ENCODE assay signal across 25 mouse cellular contexts in the genomic region with DNA sequence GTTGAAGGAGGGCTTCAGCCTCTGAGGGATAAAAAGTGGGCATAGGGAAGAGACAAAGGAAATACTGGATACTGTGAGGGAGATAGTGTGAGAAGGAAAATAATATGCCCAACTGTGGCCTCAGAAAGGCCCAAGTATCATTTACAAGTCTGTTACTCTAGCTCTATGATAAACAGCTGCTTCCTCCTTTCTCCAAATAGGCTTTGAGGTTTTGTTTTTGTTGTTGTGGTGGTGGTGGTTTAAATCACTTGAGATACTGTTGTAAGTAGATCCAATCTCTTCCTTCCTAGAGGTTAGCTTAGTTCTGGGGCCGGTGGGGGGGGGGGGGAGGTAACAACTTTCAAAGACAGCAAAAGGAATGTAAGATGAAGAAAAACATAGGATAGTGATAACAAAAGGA.
"Had no signal": no experiment of that assay in that cellular context is flagged by ENCODE, and none has a peak within 500 bp of the region (broad histone marks: within the 10 kb centered on the region; RNA-seq: fewer than 3 reads in every experiment).

No protein-coding gene starts in this region.

- H3K4me3 ChIP-seq: heart, adult 2 months; heart, embryonic 12.5 days; hindbrain, embryonic 13.5 days; hindbrain, embryonic 15.5 days; kidney, embryonic 15.5 days; limb, embryonic 10.5 days; limb, embryonic 12.5 days; liver, embryonic 13.5 days; liver, embryonic 15.5 days had no signal

- ATAC-seq: hindbrain, postnatal 0 days; intestine, embryonic 16.5 days had no signal

- H3K9me3 ChIP-seq: heart, embryonic 12.5 days; hindbrain, embryonic 13.5 days; hindbrain, embryonic 15.5 days; kidney, embryonic 15.5 days; limb, embryonic 10.5 days; limb, embryonic 12.5 days; liver, embryonic 13.5 days; liver, embryonic 15.5 days had no signal

- H3K4me1 ChIP-seq: heart, embryonic 12.5 days; hindbrain, embryonic 13.5 days; hindbrain, embryonic 15.5 days; kidney, embryonic 15.5 days; limb, embryonic 10.5 days; limb, embryonic 12.5 days; liver, embryonic 13.5 days; liver, embryonic 15.5 days had no signal

- H3K36me3 ChIP-seq: heart, embryonic 12.5 days; hindbrain, embryonic 13.5 days; hindbrain, embryonic 15.5 days; kidney, embryonic 15.5 days; limb, embryonic 10.5 days; limb, embryonic 12.5 days; liver, embryonic 13.5 days; liver, embryonic 15.5 days had no signal

- DNase-seq: gastrocnemius, postnatal 14 days; gastrocnemius, postnatal 36 days; heart, adult 11 months; heart, adult 2 months; heart, postnatal 10 days; heart, postnatal 4 days; kidney, adult 11 months; kidney, adult 2 months; kidney, adult 9 months; kidney, postnatal 10 days; kidney, postnatal 25 days; layer of hippocampus, adult 9-11 months; layer of hippocampus, postnatal 36 days; liver; liver, embryonic 13.5 days had no signal

- H3K4me2 ChIP-seq: heart, embryonic 12.5 days; hindbrain, embryonic 13.5 days; hindbrain, embryonic 15.5 days; kidney, embryonic 15.5 days; limb, embryonic 12.5 days; liver, embryonic 11.5 days; liver, embryonic 13.5 days; liver, embryonic 15.5 days had no signal

- H3K9ac ChIP-seq: heart, embryonic 12.5 days; hindbrain, embryonic 13.5 days; hindbrain, embryonic 15.5 days; kidney, embryonic 15.5 days; limb, embryonic 12.5 days; liver, embryonic 13.5 days; liver, embryonic 15.5 days had no signal

- H3K27me3 ChIP-seq: heart, embryonic 12.5 days; hindbrain, embryonic 13.5 days; liver, embryonic 13.5 days; liver, embryonic 15.5 days had no signal

- H3K27ac ChIP-seq: heart, adult 2 months; hindbrain, embryonic 13.5 days; hindbrain, embryonic 15.5 days; hindbrain, postnatal 0 days; kidney, embryonic 15.5 days; limb, embryonic 10.5 days; limb, embryonic 12.5 days; liver, embryonic 13.5 days; liver, embryonic 15.5 days had no signal
